Mouse (Mus musculus) yolk sac, embryonic 10.5 days (tissue): ENCODE results near the gene Stbd1.

Experiments used
- DNase-seq: peaks from one replicate; pipeline ENCODE4 v3.0.0-alpha.2; 2017; ENCODE audit warnings: low spot score

The Stbd1 gene

GRCm38 (mm10) chr5:92640861-92641260 is 38.0 kb downstream of the Stbd1 start:
- no peak for DNase-seq
